Comparison of ENCODE assay signal across 12 mouse cellular contexts in genomic region chr9:113508821-113509220, GRCm38 (mm10).
DNase-seq lines count a peak whose midpoint lies in the region; ATAC-seq and TF ChIP-seq lines count a peak whose summit lies in the region.
"Had no signal": no experiment of that assay in that cellular context is flagged by ENCODE, and none has a peak within 500 bp of the region (broad histone marks: within the 10 kb centered on the region; RNA-seq: fewer than 3 reads in every experiment).

No protein-coding gene starts in this region.

- no peak overlapping the region for H3K4me3 ChIP-seq in midbrain, embryonic 16.5 days (ENCODE audit: low read depth, low read length)
- H3K4me3 ChIP-seq in midbrain, embryonic 11.5 days (ENCODE audit: low read depth, low read length): no peak overlapping the region
- no peak overlapping the region for H3K4me3 ChIP-seq in forebrain, embryonic 15.5 days
- H3K4me3 ChIP-seq in lung, postnatal 0 days (ENCODE audit: low read depth, low read length): no peak overlapping the region
- H3K4me3 ChIP-seq: embryonic facial prominence, embryonic 13.5 days had no signal

- H3K36me3 ChIP-seq in midbrain, embryonic 16.5 days (ENCODE audit: control insufficient read depth, insufficient read depth, low read length): no peaks in the 10 kb centered on the region
- no peaks in the 10 kb centered on the region for H3K36me3 ChIP-seq in midbrain, embryonic 11.5 days (ENCODE audit: control insufficient read depth, insufficient read depth, low read length)
- no peaks in the 10 kb centered on the region for H3K36me3 ChIP-seq in forebrain, embryonic 15.5 days
- no peaks in the 10 kb centered on the region for H3K36me3 ChIP-seq in lung, postnatal 0 days (ENCODE audit: insufficient read depth, low read length)
- H3K36me3 ChIP-seq: embryonic facial prominence, embryonic 13.5 days had no signal

- peaks cover 30% of the 10 kb centered on the region for H3K4me1 ChIP-seq in midbrain, embryonic 16.5 days (ENCODE audit: control insufficient read depth, insufficient read depth, low read length)
- H3K4me1 ChIP-seq in midbrain, embryonic 11.5 days (ENCODE audit: control insufficient read depth, insufficient read depth, low read length): no peaks in the 10 kb centered on the region
- H3K4me1 ChIP-seq in forebrain, embryonic 15.5 days: peaks cover 33% of the 10 kb centered on the region
- no peaks in the 10 kb centered on the region for H3K4me1 ChIP-seq in lung, postnatal 0 days (ENCODE audit: insufficient read depth, low read depth, low read length)
- H3K4me1 ChIP-seq: embryonic facial prominence, embryonic 13.5 days had no signal

- TF ChIP-seq EP300 in lung, postnatal 0 days (IDR thresholded peaks at IDR 0.05): no peak

- no peak for DNase-seq in midbrain, embryonic 11.5 days (ENCODE audit: low spot score, missing footprints)
- DNase-seq in layer of hippocampus, postnatal 36 days: peak; percentile 57 to 64
- peak; percentile 84 to 88 for DNase-seq in right cerebral cortex, postnatal 36 days (ENCODE audit: low spot score in 2 of 2)
- DNase-seq in lung, postnatal 0 days (ENCODE audit: low spot score): no peak
- DNase-seq in spleen, adult 18-20 months: no peak
- DNase-seq in heart, postnatal 10 days: no peak
- DNase-seq: kidney, adult 2 months; thymus, postnatal 36 days had no signal

- 90% methylated on average over 3 of the region's 3 CpGs for WGBS in midbrain, embryonic 16.5 days
- 88% methylated on average over 3 of the region's 3 CpGs for WGBS in midbrain, embryonic 11.5 days
- 70% methylated on average over 3 of the region's 3 CpGs for WGBS in forebrain, embryonic 15.5 days
- WGBS in lung, postnatal 0 days: 82% methylated on average over 3 of the region's 3 CpGs

- no peak for ATAC-seq in midbrain, embryonic 16.5 days
- no peak for ATAC-seq in midbrain, embryonic 11.5 days (ENCODE audit: low FRiP score)
- ATAC-seq in forebrain, embryonic 15.5 days (replicated peaks): peak; percentile 46
- ATAC-seq in lung, postnatal 0 days: no peak

- H3K9ac ChIP-seq in midbrain, embryonic 16.5 days (ENCODE audit: low read depth, low read length): no peak overlapping the region
- H3K9ac ChIP-seq in midbrain, embryonic 11.5 days (ENCODE audit: low read length): no peak overlapping the region
- no peak overlapping the region for H3K9ac ChIP-seq in forebrain, embryonic 15.5 days (replicated peaks)
- H3K9ac ChIP-seq in lung, postnatal 0 days (replicated peaks; ENCODE audit: low read depth): no peak overlapping the region
- H3K9ac ChIP-seq: embryonic facial prominence, embryonic 13.5 days; liver, embryonic 14.5 days had no signal

- TF ChIP-seq CTCF in lung, postnatal 0 days (IDR thresholded peaks at IDR 0.05): no peak

- H3K9me3 ChIP-seq in midbrain, embryonic 16.5 days (replicated peaks; ENCODE audit: control insufficient read depth, low read length, poor library complexity, severe bottlenecking): no peaks in the 10 kb centered on the region
- H3K9me3 ChIP-seq in midbrain, embryonic 11.5 days (ENCODE audit: control insufficient read depth, low read length): no peaks in the 10 kb centered on the region
- H3K9me3 ChIP-seq in forebrain, embryonic 15.5 days: no peaks in the 10 kb centered on the region
- no peaks in the 10 kb centered on the region for H3K9me3 ChIP-seq in lung, postnatal 0 days (ENCODE audit: low read length)
- H3K9me3 ChIP-seq: embryonic facial prominence, embryonic 13.5 days had no signal

- intact Hi-C loops in heart, postnatal 10 days (cut with DNase I): no loop called here

- H3K4me2 ChIP-seq in midbrain, embryonic 16.5 days (ENCODE audit: low read length): no peak overlapping the region
- no peak overlapping the region for H3K4me2 ChIP-seq in midbrain, embryonic 11.5 days
- no peak overlapping the region for H3K4me2 ChIP-seq in forebrain, embryonic 15.5 days (replicated peaks)
- H3K4me2 ChIP-seq in lung, postnatal 0 days (replicated peaks; ENCODE audit: low read depth, low read length): no peak overlapping the region
- H3K4me2 ChIP-seq: embryonic facial prominence, embryonic 13.5 days had no signal

- peak overlapping the region; percentile 83 for H3K27ac ChIP-seq in midbrain, embryonic 16.5 days (ENCODE audit: low read length)
- no peak overlapping the region for H3K27ac ChIP-seq in midbrain, embryonic 11.5 days (ENCODE audit: low read depth, low read length)
- H3K27ac ChIP-seq in forebrain, embryonic 15.5 days (replicated peaks): peak overlapping the region; percentile 93
- H3K27ac ChIP-seq in lung, postnatal 0 days (ENCODE audit: low read length): no peak overlapping the region
- H3K27ac ChIP-seq: embryonic facial prominence, embryonic 13.5 days; liver, embryonic 14.5 days had no signal

- H3K27me3 ChIP-seq in midbrain, embryonic 16.5 days (ENCODE audit: control insufficient read depth, insufficient read depth, low read depth, low read length): no peaks in the 10 kb centered on the region
- no peaks in the 10 kb centered on the region for H3K27me3 ChIP-seq in midbrain, embryonic 11.5 days (ENCODE audit: control insufficient read depth, insufficient read depth, low read length)
- H3K27me3 ChIP-seq in forebrain, embryonic 15.5 days: no peaks in the 10 kb centered on the region
- H3K27me3 ChIP-seq in lung, postnatal 0 days (replicated peaks; ENCODE audit: insufficient read depth, low read length): no peaks in the 10 kb centered on the region
- H3K27me3 ChIP-seq: embryonic facial prominence, embryonic 13.5 days had no signal

Comparison
In these comparisons a context has a peak if more than half of its experiments do, and no peak if none do; other contexts are left out.
1. H3K27ac ChIP-seq: peak in midbrain, embryonic 16.5 days (single experiment) and forebrain, embryonic 15.5 days (single experiment); none in midbrain, embryonic 11.5 days (single experiment) and lung, postnatal 0 days (single experiment).
2. DNase-seq: peak in layer of hippocampus, postnatal 36 days (2 of 2) and right cerebral cortex, postnatal 36 days (2 of 2); none in midbrain, embryonic 11.5 days (single experiment), lung, postnatal 0 days (single experiment), spleen, adult 18-20 months (0 of 2) and heart, postnatal 10 days (0 of 2).